ENCODE assay signal across 9 mouse cellular contexts in the genomic region with DNA sequence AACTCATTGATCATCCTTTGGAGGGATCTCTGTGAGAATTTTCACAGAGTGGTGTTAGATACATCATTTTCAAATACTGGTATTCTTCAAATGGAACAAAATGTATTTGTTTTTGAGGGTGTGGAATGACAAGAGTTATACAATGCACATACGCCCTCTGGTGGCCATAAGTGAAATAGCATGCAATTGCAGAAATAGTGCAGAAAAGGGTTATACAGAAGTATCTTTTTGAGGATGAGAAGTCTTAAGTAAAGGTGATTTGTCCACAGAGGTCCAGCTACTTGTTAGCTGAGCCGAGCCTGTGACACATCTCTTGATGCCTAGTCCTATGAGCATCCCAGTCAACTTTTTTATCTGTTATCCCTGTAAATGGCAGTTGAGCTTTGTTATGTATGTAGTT.
A peak's percentile ranks its signal among the peaks of the same experiment; 100 is the strongest.
DNase-seq lines count a peak whose midpoint lies in the region; ATAC-seq and TF ChIP-seq lines count a peak whose summit lies in the region.
"Had no signal": no experiment of that assay in that cellular context is flagged by ENCODE, and none has a peak within 500 bp of the region (broad histone marks: within the 10 kb centered on the region; RNA-seq: fewer than 3 reads in every experiment).

No protein-coding gene starts in this region.

- H3K36me3 ChIP-seq in forebrain, embryonic 14.5 days (ENCODE audit: control insufficient read depth, insufficient read depth, low read length): no peaks in the 10 kb centered on the region
- H3K36me3 ChIP-seq in forebrain, embryonic 10.5 days (replicated peaks): no peaks in the 10 kb centered on the region; the same call in 1 of the 2 replicates
- no peaks in the 10 kb centered on the region for H3K36me3 ChIP-seq in ES-E14 (ENCODE audit: control insufficient read depth, insufficient read depth, low read length, poor library complexity, severe bottlenecking)
- H3K36me3 ChIP-seq: heart, embryonic 15.5 days had no signal

- in situ Hi-C loops in ES-E14 (cut with MboI; ENCODE audit: low sequenced_read_pairs in 2 of 2, unreplicated experiment in 2 of 2): loop anchor here in 1 of 2 experiments (10.0 kb wide), 1 partner anchor 162 kb away; no protein-coding TSS in a partner anchor

- WGBS in forebrain, embryonic 14.5 days: 14% methylated on average over 2 of the region's 2 CpGs
- 19% methylated on average over 2 of the region's 2 CpGs for WGBS in forebrain, embryonic 10.5 days

- no peaks in the 10 kb centered on the region for H3K9me3 ChIP-seq in forebrain, embryonic 14.5 days (replicated peaks; ENCODE audit: control insufficient read depth, low read length)
- no peaks in the 10 kb centered on the region for H3K9me3 ChIP-seq in forebrain, embryonic 10.5 days
- H3K9me3 ChIP-seq in ES-E14 (ENCODE audit: control insufficient read depth, insufficient read depth, low read depth, low read length): no peaks in the 10 kb centered on the region
- H3K9me3 ChIP-seq: heart, embryonic 15.5 days had no signal

- no peaks in the 10 kb centered on the region for H3K4me1 ChIP-seq in forebrain, embryonic 14.5 days (ENCODE audit: control insufficient read depth, insufficient read depth, low read length)
- H3K4me1 ChIP-seq in forebrain, embryonic 10.5 days: no peaks in the 10 kb centered on the region
- no peaks in the 10 kb centered on the region for H3K4me1 ChIP-seq in ES-E14 (ENCODE audit: control insufficient read depth in 2 of 2, insufficient read depth in 2 of 2, low read length in 2 of 2, poor library complexity in 1 of 2)
- H3K4me1 ChIP-seq: heart, embryonic 15.5 days had no signal

- H3K9ac ChIP-seq in forebrain, embryonic 14.5 days (ENCODE audit: low read length): no peak overlapping the region
- H3K9ac ChIP-seq in ES-E14 (ENCODE audit: insufficient read depth, low read depth, low read length, poor library complexity, severe bottlenecking): no peak overlapping the region
- H3K9ac ChIP-seq: heart, embryonic 15.5 days had no signal

- no peak overlapping the region for H3K4me2 ChIP-seq in forebrain, embryonic 14.5 days (ENCODE audit: low read length)
- H3K4me2 ChIP-seq: heart, embryonic 15.5 days had no signal

- no peak overlapping the region for H3K4me3 ChIP-seq in forebrain, embryonic 14.5 days (ENCODE audit: low read depth, low read length)
- no peak overlapping the region for H3K4me3 ChIP-seq in forebrain, embryonic 10.5 days
- no peak overlapping the region for H3K4me3 ChIP-seq in ES-E14 (ENCODE audit: insufficient read depth in 1 of 2, low read depth in 1 of 2, low read length in 2 of 2, poor library complexity in 1 of 2, severe bottlenecking in 1 of 2)
- H3K4me3 ChIP-seq: heart, embryonic 15.5 days had no signal

- H3K27ac ChIP-seq in forebrain, embryonic 14.5 days (ENCODE audit: low read depth, low read length): no peak overlapping the region
- H3K27ac ChIP-seq in forebrain, embryonic 10.5 days: no peak overlapping the region
- no peak overlapping the region for H3K27ac ChIP-seq in ES-E14 (ENCODE audit: insufficient read depth, low read depth, low read length, poor library complexity, severe bottlenecking)
- H3K27ac ChIP-seq: heart, embryonic 15.5 days had no signal

- intact Hi-C loops in left cerebral cortex, postnatal 14 days (cut with DNase I): loop anchor here (5.0 to 10.0 kb wide), 3 partner anchors 52 to 160 kb away; no protein-coding TSS in a partner anchor
- intact Hi-C loops in left cerebral cortex, postnatal 4 days (cut with DNase I): loop anchor here (5.0 to 10.0 kb wide), 2 partner anchors 115 to 162 kb away; no protein-coding TSS in a partner anchor

- DNase-seq in forebrain, embryonic 14.5 days (ENCODE audit: low spot score): peak; percentile 68
- no peak for DNase-seq in forebrain, embryonic 10.5 days (ENCODE audit: extremely low spot score, low spot score)
- DNase-seq in left cerebral cortex, postnatal 14 days (ENCODE audit: low spot score in 2 of 2): peak; percentile 23
- DNase-seq in left cerebral cortex, postnatal 4 days: no peak
- DNase-seq in ES-E14 (ENCODE audit: low read depth, low spot score): peak; percentile 8
- peak; percentile 2 for DNase-seq in embryo, embryonic 11.5 days (ENCODE audit: low read depth, low spot score)
- peak; percentile 30 for DNase-seq in mesoderm, embryonic 11.5 days (ENCODE audit: low read depth, low spot score)
- no peak for DNase-seq in gastrocnemius, postnatal 4 days (ENCODE audit: low spot score in 2 of 2)

- H3K27me3 ChIP-seq in forebrain, embryonic 14.5 days (replicated peaks; ENCODE audit: control insufficient read depth, insufficient read depth, low read length): no peaks in the 10 kb centered on the region
- H3K27me3 ChIP-seq in forebrain, embryonic 10.5 days (ENCODE audit: poor library complexity, severe bottlenecking): no peaks in the 10 kb centered on the region
- H3K27me3 ChIP-seq: heart, embryonic 15.5 days had no signal

- ATAC-seq in forebrain, embryonic 14.5 days: no peak

TF ChIP-seq in ES-E14, 5 proteins besides CTCF, POLR2A, EP300 and RAD21:
- no peak for TF ChIP-seq ZC3H11A (IDR thresholded peaks at IDR 0.05; ENCODE audit: borderline replicate concordance, low read depth, low read length)
- no peak for TF ChIP-seq CHD2 (IDR thresholded peaks at IDR 0.05; ENCODE audit: low read depth, low read length)
- no peak for TF ChIP-seq MAFK (IDR thresholded peaks at IDR 0.05; ENCODE audit: insufficient read depth, low read depth, low read length)
- TF ChIP-seq ZNF384 (IDR thresholded peaks at IDR 0.05; ENCODE audit: low read depth, low read length): no peak
- TF ChIP-seq HCFC1 (IDR thresholded peaks at IDR 0.05; ENCODE audit: borderline replicate concordance, insufficient read depth, low read length): no peak

Comparison
In these comparisons a context has a peak if more than half of its experiments do, and no peak if none do; other contexts are left out.
1. DNase-seq: peak in forebrain, embryonic 14.5 days (single experiment), left cerebral cortex, postnatal 14 days (2 of 2), ES-E14 (single experiment), embryo, embryonic 11.5 days (single experiment) and mesoderm, embryonic 11.5 days (single experiment); none in forebrain, embryonic 10.5 days (single experiment), left cerebral cortex, postnatal 4 days (single experiment) and gastrocnemius, postnatal 4 days (0 of 2).